In genomic region chr4:151763928-151764327, GRCm38 (mm10) we compare ENCODE assay signal across 8 mouse cellular contexts.
DNase-seq lines count a peak whose midpoint lies in the region.

No protein-coding gene starts in this region.

- peak; percentile 42 to 56 for DNase-seq in heart, postnatal 14 days
- DNase-seq in heart, adult 9 months (ENCODE audit: low spot score in 2 of 2), result no peak
- DNase-seq in urinary bladder, postnatal 25 days (ENCODE audit: low spot score), result peak; percentile 27
- no peak for DNase-seq in urinary bladder, adult 18-20 months (ENCODE audit: low spot score in 2 of 2)
- DNase-seq in kidney, postnatal 36 days, result peak; percentile 17 to 76
- DNase-seq in yolk sac, embryonic 10.5 days (ENCODE audit: low spot score), result peak; percentile 43
- no peak for DNase-seq in left cerebral cortex, postnatal 36 days (ENCODE audit: low spot score in 2 of 2)
- DNase-seq in spleen, postnatal 36 days (ENCODE audit: low spot score in 2 of 2), result no peak

- intact Hi-C loops in heart, postnatal 14 days (cut with DNase I), result loop anchor here (5.0 kb wide), 1 partner anchor 147 kb away; no protein-coding TSS in a partner anchor
- intact Hi-C loops in left cerebral cortex, postnatal 36 days (cut with DNase I), result no loop called here

Comparison
In these comparisons a context has a peak if more than half of its experiments do, and no peak if none do; other contexts are left out.
1. DNase-seq: peak in heart, postnatal 14 days (2 of 2), urinary bladder, postnatal 25 days (single experiment), kidney, postnatal 36 days (2 of 2) and yolk sac, embryonic 10.5 days (single experiment); none in heart, adult 9 months (0 of 2), urinary bladder, adult 18-20 months (0 of 2), left cerebral cortex, postnatal 36 days (0 of 2) and spleen, postnatal 36 days (0 of 2).